In the genomic region with DNA sequence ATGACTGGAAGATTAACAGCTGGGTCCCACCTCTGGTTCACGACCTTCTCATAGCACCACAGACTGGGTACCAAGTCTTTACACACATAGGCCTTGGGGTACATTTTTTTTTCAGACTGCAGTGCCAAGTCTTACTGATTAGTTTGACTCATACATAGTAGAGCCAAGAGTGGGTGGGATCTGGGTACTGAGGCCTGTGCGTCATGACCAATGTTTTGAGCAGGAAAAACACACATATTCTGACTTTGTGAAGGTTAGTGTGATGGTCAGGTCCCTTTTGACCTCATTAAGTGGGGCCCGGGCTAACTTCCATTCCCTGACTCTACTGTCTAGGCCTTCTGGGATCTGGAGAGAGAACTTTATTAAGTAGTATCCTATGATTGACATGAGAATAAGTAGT, we compare ENCODE assay signal across 24 mouse cellular contexts.
DNase-seq lines count a peak whose midpoint lies in the region; TF ChIP-seq lines count a peak whose summit lies in the region.
"Had no signal": no experiment of that assay in that cellular context is flagged by ENCODE, and none has a peak within 500 bp of the region (broad histone marks: within the 10 kb centered on the region; RNA-seq: fewer than 3 reads in every experiment).

No protein-coding gene starts in this region.

- H3K27me3 ChIP-seq in myocyte (ENCODE audit: control insufficient read depth, insufficient read depth, insufficient read length), result no peaks in the 10 kb centered on the region
- H3K27me3 ChIP-seq: embryonic facial prominence, embryonic 13.5 days; heart, embryonic 13.5 days had no signal

- peaks cover 26% of the 10 kb centered on the region for H3K36me3 ChIP-seq in myocyte (ENCODE audit: control insufficient read depth, insufficient read depth)

- no peak for TF ChIP-seq POLR2A in myocyte (IDR thresholded peaks at IDR 0.05; ENCODE audit: insufficient read length, low read depth)

- no peak overlapping the region for H3K4me3 ChIP-seq in myocyte
- H3K4me3 ChIP-seq: embryonic facial prominence, embryonic 10.5 days; embryonic facial prominence, embryonic 13.5 days; forebrain, embryonic 13.5 days; heart, adult 2 months; heart, embryonic 10.5 days; heart, embryonic 13.5 days had no signal

- H3ac ChIP-seq in myocyte (ENCODE audit: control insufficient read depth, insufficient read length), result no peak overlapping the region

- peak overlapping the region; percentile 40 for H3K4me2 ChIP-seq in myocyte (ENCODE audit: low read depth)
- H3K4me2 ChIP-seq: embryonic facial prominence, embryonic 13.5 days; forebrain, embryonic 13.5 days; heart, embryonic 13.5 days; hindbrain, embryonic 14.5 days had no signal

- DNase-seq in adrenal gland, adult 2 months, result peak; percentile 75
- no peak for DNase-seq in adrenal gland, postnatal 25 days
- peak; percentile 83 for DNase-seq in NIH3T3 (ENCODE audit: low read depth)
- DNase-seq in adrenal gland, postnatal 36 days, result peak; percentile 41 to 44
- no peak for DNase-seq in testis, postnatal 14 days (ENCODE audit: low spot score)
- DNase-seq in right cerebral cortex, postnatal 25 days, result no peak
- DNase-seq: cerebellum, adult 11-12 months; cerebellum, adult 8-10 months; cerebellum, postnatal 10 days; cerebellum, postnatal 36 days; embryo, embryonic 11 days; gastrocnemius, postnatal 10 days; gastrocnemius, postnatal 36 days; heart, adult 2 months; heart, postnatal 14 days; heart, postnatal 4 days; kidney, adult 18-20 months had no signal

- peaks cover 20% of the 10 kb centered on the region for H3K79me2 ChIP-seq in myocyte (ENCODE audit: control insufficient read depth, insufficient read depth)

TF ChIP-seq in myocyte, 11 proteins besides CTCF, POLR2A, EP300 and RAD21:
- no peak for TF ChIP-seq USF1 (IDR thresholded peaks at IDR 0.05; ENCODE audit: low read depth)
- no peak for TF ChIP-seq CEBPB (IDR thresholded peaks at IDR 0.05; ENCODE audit: insufficient read depth, poor library complexity, severe bottlenecking)
- no peak for TF ChIP-seq MAX (IDR thresholded peaks at IDR 0.05; ENCODE audit: low read depth)
- TF ChIP-seq E2F4 (IDR thresholded peaks at IDR 0.05; ENCODE audit: insufficient read depth), result no peak
- TF ChIP-seq SRF (IDR thresholded peaks at IDR 0.05; ENCODE audit: control insufficient read depth, insufficient read length, low read depth), result no peak
- no peak for TF ChIP-seq REST (IDR thresholded peaks at IDR 0.05; ENCODE audit: insufficient read depth, insufficient read length)
- no peak for TF ChIP-seq TCF3 (IDR thresholded peaks at IDR 0.05; ENCODE audit: insufficient read length, low read depth)
- TF ChIP-seq TCF12 (IDR thresholded peaks at IDR 0.05; ENCODE audit: insufficient read depth, poor library complexity, severe bottlenecking), result no peak
- no peak for TF ChIP-seq MYOD1 (IDR thresholded peaks at IDR 0.05; ENCODE audit: control insufficient read depth in 1 of 3, insufficient read length in 2 of 3, low read depth in 2 of 3)
- no peak for TF ChIP-seq POLR2AphosphoS2 (IDR thresholded peaks at IDR 0.05; ENCODE audit: insufficient read length, low read depth)
- no peak for TF ChIP-seq MYOG (IDR thresholded peaks at IDR 0.05; ENCODE audit: control insufficient read depth in 1 of 3, insufficient read depth in 1 of 3, insufficient read length in 2 of 3, low read depth in 2 of 3)

Comparison
In these comparisons a context has a peak if more than half of its experiments do, and no peak if none do; other contexts are left out.
1. DNase-seq: peak in adrenal gland, adult 2 months (single experiment), NIH3T3 (single experiment) and adrenal gland, postnatal 36 days (2 of 2); none in adrenal gland, postnatal 25 days (single experiment), testis, postnatal 14 days (single experiment) and right cerebral cortex, postnatal 25 days (single experiment).